Mouse (Mus musculus) B cell, adult (primary cell): ENCODE measurements around the gene Fam76a. TPM values are rescaled to one million over a fixed set of nuclear protein-coding genes. Genes with fewer than 3 reads are reported as not detected.

Experiments
- total RNA-seq: library from RNA; stranded (reverse); gene quantifications from 4 replicates; pipeline ENCODE4 v1.2.4, GENCODE M21; 2023; ENCODE audit not compliant: inconsistent age

Fam76a gene
- total RNA-seq: 39.7 to 54.8 TPM (median 45.5 TPM) in 4 replicates

GRCm38 (mm10) chr4:132922558-132923008 lies at the start of gene Fam76a:
Gene Fam76a (minus strand): TSS chr4:132922558.

GRCm38 (mm10) chr4:132884064-132884843 lies 38.1 kb downstream of the Fam76a start, which contains the start of gene Stx12:
Gene Stx12 (minus strand): TSS chr4:132884509.

Other genes starting within 250 kb of the Fam76a start
- gene Xkr8, start 190.0 kb downstream of the Fam76a start, total RNA-seq: 1.0 to 1.8 TPM (median 1.4 TPM) in 4 replicates
- not detected in 4 replicates for gene Smpdl3b, start 165.3 kb downstream of the Fam76a start, total RNA-seq
- 44.5 to 47.5 TPM (median 45.6 TPM) in 4 replicates for gene Rpa2, start 154.2 kb downstream of the Fam76a start, total RNA-seq
- gene Themis2, start 126.2 kb downstream of the Fam76a start, total RNA-seq: 128 to 135 TPM (median 131 TPM) in 4 replicates
- gene Ppp1r8, start 79.4 kb downstream of the Fam76a start, total RNA-seq: 40.3 to 46.8 TPM (median 43.3 TPM) in 4 replicates
- 18.6 to 23.1 TPM (median 20.2 TPM) in 4 replicates for gene Stx12, start 38.0 kb downstream of the Fam76a start, total RNA-seq
- 29.1 to 35.3 TPM (median 33.7 TPM) in 4 replicates for gene Fgr, start 51.5 kb upstream of the Fam76a start, total RNA-seq
- 67.0 to 73.4 TPM (median 70.2 TPM) in 4 replicates for gene Ahdc1, start 88.7 kb upstream of the Fam76a start, total RNA-seq
- 280 to 329 TPM (median 305 TPM) in 4 replicates for gene Wasf2, start 207.9 kb upstream of the Fam76a start, total RNA-seq